Mouse (Mus musculus) right cerebral cortex, postnatal 4 days (tissue): ENCODE measurements at regions not wholly inside any gene's neighbourhood (a gene's known extent, or its start where the extent isn't known, plus 50 kb on each side); places are given as distances from the start of the nearest gene placed in this dataset.

Experiments
- DNase-seq: peaks from one replicate; pipeline ENCODE4 v3.0.0-alpha.2; 2022

- no peak for DNase-seq
These were observed 77.2 kb downstream of the Gm10604 start for GRCm38 (mm10) chr4:11903861-11904260.

- DNase-seq: no peak
These were observed 77.7 kb downstream of the Gm10604 start for GRCm38 (mm10) chr4:11903401-11903800.

- no peak for DNase-seq
These were observed 81.0 kb downstream of the Gm10604 start for GRCm38 (mm10) chr4:11899979-11900624.

- DNase-seq: no peak
These were observed 83.8 kb downstream of the Gm10604 start for GRCm38 (mm10) chr4:11897231-11897630.

- DNase-seq: no peak
These were observed 84.9 kb downstream of the Gm10604 start for GRCm38 (mm10) chr4:11895857-11896825.

- DNase-seq: no peak
These were observed 87.4 kb downstream of the Gm10604 start for GRCm38 (mm10) chr4:11893560-11894205.

GRCm38 (mm10) chr4:11889039-11889600, 91.9 kb downstream of the Gm10604 start:
- DNase-seq: peak; percentile 36

- no peak for DNase-seq
These were observed 93.7 kb downstream of the Gm10604 start for GRCm38 (mm10) chr4:11887377-11887776.

GRCm38 (mm10) chr4:11885499-11885898, 95.6 kb downstream of the Gm10604 start:
- DNase-seq: no peak

GRCm38 (mm10) chr4:11884818-11885217, 96.2 kb downstream of the Gm10604 start:
- no peak for DNase-seq

GRCm38 (mm10) chr4:11883295-11883694, 97.8 kb downstream of the Gm10604 start:
- DNase-seq: no peak

- DNase-seq: no peak
These were observed 98.4 kb downstream of the Gm10604 start for GRCm38 (mm10) chr4:11882666-11883065.

- no peak for DNase-seq
These were observed 102.4 kb downstream of the Gm10604 start for GRCm38 (mm10) chr4:11878638-11879037.

- DNase-seq: no peak
These were observed 103.1 kb downstream of the Gm10604 start for GRCm38 (mm10) chr4:11877945-11878344.

- DNase-seq: no peak
These were observed 105.1 kb downstream of the Gm10604 start for GRCm38 (mm10) chr4:11876009-11876408.

- DNase-seq: no peak
These were observed 106.3 kb downstream of the Gm10604 start for GRCm38 (mm10) chr4:11874586-11875264.

GRCm38 (mm10) chr4:11872036-11872435, 109.0 kb downstream of the Gm10604 start:
- no peak for DNase-seq

GRCm38 (mm10) chr4:11869721-11870120, 111.3 kb downstream of the Gm10604 start:
- DNase-seq: no peak

- no peak for DNase-seq
These were observed 112.5 kb downstream of the Gm10604 start for GRCm38 (mm10) chr4:11868565-11868964.
